Mouse (Mus musculus): ENCODE data around the gene Il21r.

DNA sequence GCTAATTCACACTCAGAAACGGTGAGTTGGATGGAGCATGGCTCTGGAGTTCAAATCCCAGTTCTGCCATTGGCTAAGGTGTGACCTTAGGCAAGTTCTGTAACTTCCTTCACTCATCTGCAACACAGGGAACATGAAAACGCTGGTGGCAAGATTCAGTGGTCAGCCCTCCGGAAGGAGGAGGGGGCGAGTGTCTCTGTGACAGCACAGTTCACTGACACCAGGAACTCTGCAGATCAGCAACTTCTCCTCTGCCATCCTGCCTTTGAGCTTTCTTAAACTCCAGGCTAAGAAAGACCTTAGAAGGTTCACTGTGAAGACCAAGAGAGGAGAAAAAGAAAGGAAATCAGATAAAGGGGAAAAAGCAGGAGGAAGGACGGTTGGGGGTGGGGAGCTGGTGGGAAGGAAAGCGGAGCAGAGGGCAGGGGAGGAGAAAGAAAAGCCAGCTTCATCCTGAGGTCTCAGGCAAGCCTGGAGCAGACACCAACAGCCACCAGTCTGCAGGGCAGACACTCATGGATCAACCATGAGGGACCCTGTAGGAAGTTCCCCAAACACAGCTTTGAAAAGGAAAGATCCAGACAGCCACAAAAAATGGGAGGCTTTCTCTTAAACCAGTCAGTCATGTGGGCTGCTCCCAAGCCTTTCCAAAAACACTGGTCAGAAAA, 2.5 kb upstream of the Il21r start:
- TF ChIP-seq CTCF (IDR thresholded peaks at IDR 0.05; ENCODE audit: insufficient read depth, low read length) (no peak), POLR2A (IDR thresholded peaks at IDR 0.05; ENCODE audit: borderline replicate concordance, extremely low read depth, low read depth, low read length) (no peak)
